Mouse (Mus musculus) myocyte (in vitro differentiated cells): Measurements from ENCODE around the gene Herpud2.

Source experiments
- POLR2A ChIP-seq: IDR thresholded peaks from one replicate; pipeline ENCODE4 v1.6.1; 2011; ENCODE audit warnings: low read depth, mild to moderate bottlenecking, control low read depth, moderate library complexity; ENCODE audit not compliant: insufficient read length
- POLR2AphosphoS2 ChIP-seq: IDR thresholded peaks from one replicate; pipeline ENCODE4 v1.6.1; 2011; ENCODE audit warnings: low read depth, control low read depth; ENCODE audit not compliant: insufficient read length
- SRF ChIP-seq: IDR thresholded peaks from one replicate; pipeline ENCODE4 v1.6.1; 2011; ENCODE audit warnings: low read depth; ENCODE audit not compliant: control insufficient read depth, insufficient read length

DNA sequence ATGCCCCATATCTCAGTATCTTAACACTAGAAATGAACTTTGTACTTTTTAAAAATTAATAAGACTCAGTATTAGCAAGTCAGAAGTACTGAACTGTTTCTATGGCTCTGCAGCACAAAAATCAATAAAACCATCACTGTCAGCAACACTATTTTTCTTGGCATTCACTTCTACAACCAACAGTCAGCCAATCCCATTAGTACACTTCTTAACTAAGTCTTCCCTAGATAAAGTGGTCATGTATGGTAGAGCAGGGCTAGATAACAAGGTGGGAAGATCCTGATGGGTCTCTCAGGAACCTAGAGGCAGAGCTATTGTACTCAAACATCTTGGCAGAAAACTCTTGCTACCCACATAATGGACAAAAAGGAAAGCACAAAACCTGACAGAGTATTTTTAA, 7.7 kb downstream of the Herpud2 start:
- no peak for TF ChIP-seq SRF
- no peak for TF ChIP-seq POLR2AphosphoS2
- no peak for TF ChIP-seq POLR2A
